Mouse (Mus musculus) limb, embryonic 15.5 days (tissue): ENCODE results near the gene Rsph3a. TPM values are rescaled to one million over a fixed set of nuclear protein-coding genes. Genes with fewer than 3 reads are reported as not detected.
"Not testable (repeated sequence)": the region's sequence is repeated elsewhere in the genome, so short reads cannot be mapped to it uniquely, and the experiment has no call there.

Experiments used
- ATAC-seq: fragments of 200-750 bp; cut with Nextera tagmentation; 2 replicates; pipeline ENCODE4 v1.8.0; 2017; ENCODE audit warnings: low read depth, moderate TSS enrichment; ENCODE audit not compliant: insufficient number of reproducible peaks, low FRiP score, low TSS enrichment
- H3K27ac ChIP-seq: fragments of 300-500 bp; sonication (generic); 2 replicates; pipeline ENCODE4 v1.5.1; 2015; ENCODE audit warnings: moderate library complexity, mild to moderate bottlenecking, inconsistent platforms
- H3K27me3 ChIP-seq: fragments of 300-500 bp; sonication (generic); 2 replicates; pipeline ENCODE4 v1.6.1; 2015; ENCODE audit warnings: inconsistent platforms
- H3K36me3 ChIP-seq: fragments of 300-500 bp; sonication (generic); 2 replicates; pipeline ENCODE4 v1.6.1; 2015; ENCODE audit warnings: inconsistent platforms
- H3K4me1 ChIP-seq: fragments of 300-500 bp; sonication (generic); 2 replicates; pipeline ENCODE4 v1.6.1; 2015; ENCODE audit warnings: inconsistent platforms
- H3K4me2 ChIP-seq: fragments of 300-500 bp; sonication (generic); 2 replicates; pipeline ENCODE4 v1.6.1; 2015; ENCODE audit warnings: mild to moderate bottlenecking, inconsistent platforms
- H3K4me3 ChIP-seq: fragments of 300-500 bp; sonication (generic); 2 replicates; pipeline ENCODE4 v1.5.1; 2015; ENCODE audit warnings: mild to moderate bottlenecking, inconsistent platforms
- H3K9ac ChIP-seq: fragments of 300-500 bp; sonication (generic); 2 replicates; pipeline ENCODE4 v1.6.1; 2015; ENCODE audit warnings: inconsistent platforms
- H3K9me3 ChIP-seq: fragments of 300-500 bp; sonication (generic); 2 replicates; pipeline ENCODE4 v1.6.1; 2016; ENCODE audit warnings: inconsistent platforms
- WGBS: fragments of 180-500 bp; shearing (Covaris S2); methylation state at CpG from one replicate; pipeline ENCODE4 v1.1.7; 2015; 5-methylcytosine and 5-hydroxymethylcytosine counted together
- polyA plus RNA-seq: library from polyadenylated mRNA; unstranded; fragments of >200 nt; fragmentation: Nextera tagmentation; extraction: Ambion mirVana; gene quantifications from 2 replicates; pipeline ENCODE4 v1.2.1, GENCODE M21; 2015

The Rsph3a gene
- polyA plus RNA-seq, 1 experiment from 2014 or later = 47.0 TPM

DNA sequence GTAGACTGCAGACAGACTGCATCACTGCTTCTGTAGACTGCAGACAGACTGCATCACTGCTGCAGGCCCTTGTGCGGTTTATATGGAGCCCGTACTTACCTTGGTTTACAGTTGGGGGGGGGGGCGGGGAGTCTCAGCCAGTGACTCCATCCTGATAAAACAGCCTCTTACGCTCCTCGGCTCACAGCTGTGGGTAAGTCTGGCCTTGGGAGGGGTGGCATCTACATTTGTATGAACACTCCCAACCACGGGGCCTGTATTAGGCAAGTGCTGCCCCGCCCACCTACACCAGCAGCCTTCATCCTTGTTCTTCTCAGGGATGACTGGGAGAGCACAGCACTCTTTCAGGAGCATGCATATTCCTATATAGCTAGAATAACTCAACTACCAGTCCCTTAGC is 41.6 kb downstream of the Rsph3a start:
- H3K4me2 ChIP-seq, H3K9ac ChIP-seq, ATAC-seq, H3K9me3 ChIP-seq, H3K27ac ChIP-seq, H3K4me3 ChIP-seq, H3K4me1 ChIP-seq, H3K27me3 ChIP-seq, H3K36me3 ChIP-seq: not testable (repeated sequence)
- WGBS = 76% methylated on average over 7 of the region's 7 CpGs

- not testable (repeated sequence) for ATAC-seq, H3K9ac ChIP-seq, H3K9me3 ChIP-seq, H3K27ac ChIP-seq, H3K36me3 ChIP-seq, H3K4me3 ChIP-seq, H3K27me3 ChIP-seq, H3K4me2 ChIP-seq, H3K4me1 ChIP-seq
- 87% methylated on average over 10 of the region's 10 CpGs for WGBS
Measured at GRCm38 (mm10) chr17:8003248-8003647, 57.8 kb downstream of the Rsph3a start.

DNA sequence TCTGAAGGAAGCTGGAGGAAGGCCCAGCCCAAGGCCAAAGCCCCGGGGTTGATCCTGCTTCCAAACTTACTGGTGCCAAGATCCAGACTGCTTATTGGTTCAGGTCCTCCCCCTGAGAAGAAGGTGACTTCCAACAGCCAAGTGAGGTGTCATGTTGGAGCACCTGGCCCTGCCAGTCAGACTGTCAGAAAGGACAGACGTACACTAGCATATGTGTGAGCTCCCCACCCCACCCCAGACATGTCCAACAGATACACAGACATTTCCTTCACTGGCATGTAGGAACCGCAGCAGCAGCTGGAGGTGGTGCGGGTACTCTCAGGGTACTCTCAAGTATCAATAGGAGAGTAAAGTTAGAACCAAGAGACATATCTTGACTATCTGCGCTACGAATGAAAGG is 61.4 kb downstream of the Rsph3a start:
- H3K36me3 ChIP-seq, ATAC-seq, H3K4me3 ChIP-seq, H3K4me2 ChIP-seq, H3K27me3 ChIP-seq, H3K9ac ChIP-seq, H3K27ac ChIP-seq, H3K9me3 ChIP-seq, H3K4me1 ChIP-seq: not testable (repeated sequence)
- 67% methylated on average over 1 of the region's 6 CpGs for WGBS

DNA sequence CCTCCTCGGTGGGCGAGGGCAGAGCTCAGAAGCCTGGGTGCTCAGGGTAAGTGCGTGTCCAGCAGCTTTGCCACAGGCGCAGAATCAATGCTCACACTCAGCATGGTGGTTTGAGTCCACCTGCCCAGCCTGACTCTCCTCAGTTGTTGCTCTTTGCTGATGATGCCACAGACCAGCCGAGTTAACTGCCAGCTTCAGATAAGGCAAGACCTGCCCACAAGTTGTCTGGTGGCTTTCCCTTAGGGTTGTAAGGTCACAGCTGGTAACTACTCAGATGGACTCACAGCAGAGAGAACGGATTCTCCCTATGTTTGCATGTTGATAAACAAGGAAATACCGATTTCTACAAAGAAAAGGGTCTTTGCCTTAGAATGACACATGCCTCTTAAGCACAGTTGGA is 64.2 kb downstream of the Rsph3a start:
- H3K36me3 ChIP-seq, H3K27me3 ChIP-seq, ATAC-seq, H3K27ac ChIP-seq, H3K4me2 ChIP-seq, H3K4me1 ChIP-seq, H3K9ac ChIP-seq, H3K4me3 ChIP-seq, H3K9me3 ChIP-seq: not testable (repeated sequence)
- 73% methylated on average over 7 of the region's 7 CpGs for WGBS

- not testable (repeated sequence) for H3K27ac ChIP-seq, H3K9me3 ChIP-seq, H3K4me3 ChIP-seq, ATAC-seq, H3K4me1 ChIP-seq, H3K36me3 ChIP-seq, H3K27me3 ChIP-seq, H3K4me2 ChIP-seq, H3K9ac ChIP-seq
- whole genome bisulfite sequencing = 89% methylated on average over 4 of the region's 4 CpGs
Measured at GRCm38 (mm10) chr17:8013974-8014373, 68.6 kb downstream of the Rsph3a start.

DNA sequence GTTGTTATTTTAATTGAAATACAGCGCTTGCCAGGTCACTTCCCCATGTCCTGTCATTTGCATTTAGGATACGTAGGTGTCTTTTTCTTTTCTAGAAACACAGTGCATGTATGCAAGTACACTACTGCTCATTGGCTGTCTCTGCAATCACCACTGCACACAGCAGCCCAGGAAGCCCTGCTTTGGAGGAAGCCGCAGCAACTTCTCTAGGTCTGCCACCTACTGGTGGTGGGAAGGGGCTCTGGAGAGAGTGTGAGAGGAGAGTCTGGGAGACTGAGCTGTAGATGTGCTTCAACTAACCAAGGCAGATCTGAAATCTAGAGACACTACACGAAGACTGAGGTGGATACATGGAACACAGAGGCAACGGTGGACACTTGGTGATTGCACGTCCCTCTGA is 77.3 kb downstream of the Rsph3a start:
- ATAC-seq, H3K9me3 ChIP-seq, H3K36me3 ChIP-seq, H3K4me3 ChIP-seq, H3K27me3 ChIP-seq, H3K4me1 ChIP-seq, H3K4me2 ChIP-seq, H3K27ac ChIP-seq, H3K9ac ChIP-seq: not testable (repeated sequence)
- no CpG with 5 or more reads among the region's 6 CpGs for WGBS

DNA sequence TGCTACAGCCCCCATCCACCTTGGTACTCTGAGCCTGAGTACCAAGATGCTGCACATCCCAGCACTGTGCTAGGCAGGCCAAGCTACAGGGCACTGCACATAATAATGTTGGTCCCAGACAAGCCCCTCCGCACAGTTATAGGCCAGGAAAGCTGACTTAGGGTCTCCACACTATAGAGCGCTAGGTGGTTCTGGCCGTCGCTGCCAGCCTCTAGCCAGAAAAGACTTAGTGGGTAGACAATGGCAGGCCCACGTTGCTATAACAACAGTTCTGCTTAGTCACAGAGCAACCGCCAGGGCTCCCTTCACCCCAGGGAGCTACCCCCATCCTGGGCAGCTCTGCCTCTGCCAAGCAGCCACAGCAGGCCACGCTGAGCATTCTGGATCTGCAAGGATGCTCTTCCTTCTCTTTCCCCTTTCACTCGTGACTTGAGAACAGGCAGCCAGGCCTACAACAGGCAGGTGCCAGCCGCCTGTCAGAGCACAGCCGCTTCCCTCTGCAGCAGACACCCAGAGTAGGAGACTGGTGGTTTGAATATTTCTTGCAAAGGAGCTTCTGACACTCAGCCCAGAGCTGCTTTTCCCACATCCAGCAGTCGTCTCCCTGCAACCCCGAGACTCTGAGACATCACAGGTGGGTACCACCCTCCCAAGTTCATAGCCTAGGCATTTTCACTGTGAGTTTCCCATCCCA is 82.2 kb downstream of the Rsph3a start:
- H3K9me3 ChIP-seq, H3K4me1 ChIP-seq, ATAC-seq, H3K4me3 ChIP-seq, H3K9ac ChIP-seq, H3K27ac ChIP-seq, H3K4me2 ChIP-seq, H3K27me3 ChIP-seq, H3K36me3 ChIP-seq: not testable (repeated sequence)
- WGBS = no CpG with 5 or more reads among the region's 12 CpGs

Other genes starting within 250 kb of the Rsph3a start
- gene Fndc1, start 118.3 kb upstream of the Rsph3a start, polyA plus RNA-seq = 88.8 and 123 TPM in 2 replicates
- 0.55 and 0.56 TPM in 2 replicates for gene Tagap, start 19.6 kb upstream of the Rsph3a start, polyA plus RNA-seq
- not detected in 2 replicates for gene Gm49673, start 202.2 kb downstream of the Rsph3a start, polyA plus RNA-seq
- gene Rnaset2a, start 202.5 kb downstream of the Rsph3a start, polyA plus RNA-seq = 25.5 and 25.9 TPM in 2 replicates
- 27.5 and 28.7 TPM in 2 replicates for gene Fgfr1op, start 219.9 kb downstream of the Rsph3a start, polyA plus RNA-seq